Mouse (Mus musculus) hindbrain, embryonic 10.5 days (tissue): ENCODE measurements around the gene 1700030K09Rik. TPM values are rescaled to one million over a fixed set of nuclear protein-coding genes. Genes with fewer than 3 reads are reported as not detected.

Source experiments
- DNase-seq: peaks from one replicate; pipeline ENCODE4 v3.0.0-alpha.2; 2017; ENCODE audit warnings: low spot score
- H3K27ac ChIP-seq: fragments of 300-500 bp; sonication (generic); 2 replicates; pipeline ENCODE4 v1.5.1; 2016; ENCODE audit warnings: mild to moderate bottlenecking, moderate library complexity
- H3K27me3 ChIP-seq: fragments of 300-500 bp; sonication (generic); 2 replicates; pipeline ENCODE4 v1.6.1; 2016; ENCODE audit warnings: mild to moderate bottlenecking; ENCODE audit not compliant: poor library complexity, insufficient read depth, severe bottlenecking
- H3K36me3 ChIP-seq: fragments of 300-500 bp; sonication (generic); 2 replicates; pipeline ENCODE4 v1.6.1; 2016; ENCODE audit warnings: mild to moderate bottlenecking, moderate library complexity
- H3K4me1 ChIP-seq: fragments of 300-500 bp; sonication (generic); replicated peaks from 2 replicates; pipeline ENCODE4 v1.6.1; 2016; ENCODE audit warnings: mild to moderate bottlenecking
- H3K4me3 ChIP-seq: fragments of 300-500 bp; sonication (generic); 2 replicates; pipeline ENCODE4 v1.5.1; 2016; ENCODE audit warnings: mild to moderate bottlenecking, moderate library complexity
- H3K9me3 ChIP-seq: fragments of 300-500 bp; sonication (generic); 2 replicates; pipeline ENCODE4 v1.6.1; 2016; ENCODE audit warnings: mild to moderate bottlenecking, moderate library complexity
- WGBS: fragments of 180-500 bp; shearing (Covaris S2); methylation state at CpG from one replicate; pipeline ENCODE4 v1.1.7; 2016; 5-methylcytosine and 5-hydroxymethylcytosine counted together
- polyA plus RNA-seq: library from polyadenylated mRNA; unstranded; fragments of >200 nt; fragmentation: Nextera tagmentation; extraction: Ambion mirVana; gene quantifications from 2 replicates; pipeline ENCODE4 v1.2.1, GENCODE M21; 2016

1700030K09Rik gene
- polyA plus RNA-seq, 1 experiment from 2014 or later, result 15.5 TPM

- Histone ChIP-seq H3K27ac (no peak overlapping the region), H3K9me3 (no peaks in the 10 kb centered on the region), H3K36me3 (peaks cover 73% of the 10 kb centered on the region), H3K4me3 (no peak overlapping the region), H3K4me1 (0 out of 2 replicates have a peak, but pooled peaks cover 3% of the 10 kb centered on the region), H3K27me3 (no peaks in the 10 kb centered on the region)
- DNase-seq, result no peak
- WGBS, result 88% methylated on average over 2 of the region's 2 CpGs
These were observed 56.0 kb downstream of the 1700030K09Rik start for GRCm38 (mm10) chr8:72499521-72500284.

GRCm38 (mm10) chr8:72500521-72500931 lies 56.8 kb downstream of the 1700030K09Rik start:
- Histone ChIP-seq H3K9me3 (no peaks in the 10 kb centered on the region), H3K27ac (no peak overlapping the region), H3K36me3 (peaks cover 65% of the 10 kb centered on the region), H3K4me1 (no peaks in the 10 kb centered on the region), H3K4me3 (no peak overlapping the region), H3K27me3 (no peaks in the 10 kb centered on the region)
- no peak for DNase-seq
- WGBS, result 95% methylated on average over 1 of the region's 1 CpGs

- Histone ChIP-seq H3K27ac (no peak overlapping the region), H3K27me3 (no peaks in the 10 kb centered on the region), H3K4me3 (no peak overlapping the region), H3K9me3 (no peaks in the 10 kb centered on the region), H3K36me3 (peaks cover 33% of the 10 kb centered on the region), H3K4me1 (no peaks in the 10 kb centered on the region)
- no peak for DNase-seq
These were observed 60.5 kb downstream of the 1700030K09Rik start for GRCm38 (mm10) chr8:72504137-72504536.

- Histone ChIP-seq H3K27me3 (no peaks in the 10 kb centered on the region), H3K4me1 (no peaks in the 10 kb centered on the region), H3K27ac (no peak overlapping the region), H3K9me3 (no peaks in the 10 kb centered on the region), H3K4me3 (no peak overlapping the region), H3K36me3 (peaks cover 26% of the 10 kb centered on the region)
- no peak for DNase-seq
These were observed 61.1 kb downstream of the 1700030K09Rik start for GRCm38 (mm10) chr8:72504637-72505314.

- WGBS, result 91% methylated on average over 1 of the region's 1 CpGs
- peaks cover 17% of the 10 kb centered on the region for H3K36me3 ChIP-seq
- no peak for DNase-seq
- no peak overlapping the region for H3K4me3 ChIP-seq
- no peaks in the 10 kb centered on the region for H3K9me3 ChIP-seq
- H3K27ac ChIP-seq, result no peak overlapping the region
- H3K4me1 ChIP-seq, result no peaks in the 10 kb centered on the region
- no peaks in the 10 kb centered on the region for H3K27me3 ChIP-seq
These were observed 63.8 kb downstream of the 1700030K09Rik start for GRCm38 (mm10) chr8:72507505-72507904.

Other genes starting within 250 kb of the 1700030K09Rik start
- not detected in 2 replicates for gene Cib3, start 231.0 kb upstream of the 1700030K09Rik start, polyA plus RNA-seq
- not detected in 2 replicates for gene Gm11034, start 230.2 kb upstream of the 1700030K09Rik start, polyA plus RNA-seq
- gene Fam32a, start 224.2 kb upstream of the 1700030K09Rik start, polyA plus RNA-seq, result 63.4 and 80.6 TPM in 2 replicates
- 186 and 213 TPM in 2 replicates for gene Ap1m1, start 203.9 kb upstream of the 1700030K09Rik start, polyA plus RNA-seq
- gene Gm10282, start 138.6 kb upstream of the 1700030K09Rik start, polyA plus RNA-seq, result 31.5 and 33.0 TPM in 2 replicates
- 3.9 and 5.8 TPM in 2 replicates for gene Klf2, start 124.8 kb upstream of the 1700030K09Rik start, polyA plus RNA-seq
- gene Eps15l1, start 22.4 kb upstream of the 1700030K09Rik start, polyA plus RNA-seq, result 73.8 and 74.3 TPM in 2 replicates
- 0.80 and 1.6 TPM in 2 replicates for gene Calr3, start within 50 bp of the 1700030K09Rik start, polyA plus RNA-seq
- gene Cherp, start 31.3 kb downstream of the 1700030K09Rik start, polyA plus RNA-seq, result 99.1 and 105 TPM in 2 replicates
- 19.6 and 21.3 TPM in 2 replicates for gene Slc35e1, start 48.7 kb downstream of the 1700030K09Rik start, polyA plus RNA-seq
- gene Med26, start 104.4 kb downstream of the 1700030K09Rik start, polyA plus RNA-seq, result 18.9 and 21.9 TPM in 2 replicates
- 113 and 125 TPM in 2 replicates for gene Smim7, start 127.2 kb downstream of the 1700030K09Rik start, polyA plus RNA-seq
- 8.6 and 11.0 TPM in 2 replicates for gene Tmem38a, start 128.2 kb downstream of the 1700030K09Rik start, polyA plus RNA-seq
- 0.02 TPM in 1 of 2 replicates, not detected in the other for gene Nwd1, start 202.8 kb downstream of the 1700030K09Rik start, polyA plus RNA-seq